Mouse (Mus musculus) forebrain, postnatal 0 days (tissue): ENCODE measurements around the gene Obp2b. TPM values are rescaled to one million over a fixed set of nuclear protein-coding genes. Genes with fewer than 3 reads are reported as not detected.

Experiments
- ATAC-seq: fragments of 200-750 bp; cut with Nextera tagmentation; 2 replicates; pipeline ENCODE4 v1.8.0; 2017; ENCODE audit warnings: mild to moderate bottlenecking, moderate library complexity
- DNase-seq: peaks from one replicate; pipeline ENCODE4 v3.0.0-alpha.2; 2015
- H3K27ac ChIP-seq: fragments of 300-500 bp; sonication (generic); 2 replicates; pipeline ENCODE4 v1.5.1; 2014; ENCODE audit warnings: low read depth, mild to moderate bottlenecking, antibody characterized with exemption, low read length, moderate library complexity, mixed read lengths
- H3K27me3 ChIP-seq: fragments of 300-500 bp; sonication (generic); 2 replicates; pipeline ENCODE4 v1.6.1; 2014; ENCODE audit warnings: mild to moderate bottlenecking, low read length, mixed read lengths; ENCODE audit not compliant: insufficient read depth
- H3K36me3 ChIP-seq: fragments of 300-500 bp; sonication (generic); 2 replicates; pipeline ENCODE4 v1.6.1; 2014; ENCODE audit warnings: mild to moderate bottlenecking, moderate library complexity; ENCODE audit not compliant: insufficient read depth
- H3K4me1 ChIP-seq: fragments of 300-500 bp; sonication (generic); 2 replicates; pipeline ENCODE4 v1.6.1; 2014; ENCODE audit warnings: antibody characterized with exemption; ENCODE audit not compliant: insufficient read depth
- H3K4me2 ChIP-seq: fragments of 300-500 bp; sonication (generic); 2 replicates; pipeline ENCODE4 v1.6.1; 2014; ENCODE audit warnings: low read depth, mild to moderate bottlenecking, moderate library complexity
- H3K4me3 ChIP-seq: fragments of 300-500 bp; sonication (generic); 2 replicates; pipeline ENCODE4 v1.5.1; 2014; ENCODE audit warnings: low read depth, low read length, mixed read lengths
- H3K9ac ChIP-seq: fragments of 300-500 bp; sonication (generic); 2 replicates; pipeline ENCODE4 v1.6.1; 2014; ENCODE audit warnings: mild to moderate bottlenecking
- H3K9me3 ChIP-seq: fragments of 300-500 bp; sonication (generic); 2 replicates; pipeline ENCODE4 v1.6.1; 2016; ENCODE audit warnings: low read length
- CTCF ChIP-seq: sonication (generic); IDR thresholded peaks from 2 replicates; pipeline ENCODE4 v1.5.1; 2016; ENCODE audit warnings: antibody characterized with exemption, control low read depth, low read depth
- WGBS: fragments of 180-500 bp; shearing (Covaris S2); extraction: QIAGEN DNeasy Blood & Tissue Kit; methylation state at CpG from one replicate; pipeline ENCODE4 v1.1.7; 2014; 5-methylcytosine and 5-hydroxymethylcytosine counted together
- polyA plus RNA-seq: library from polyadenylated mRNA; unstranded; fragments of >200 nt; fragmentation: Nextera tagmentation; extraction: Ambion mirVana; gene quantifications from 2 replicates; pipeline ENCODE4 v1.2.1, GENCODE M21; 2015
- total RNA-seq: library from RNA; depleted of rRNA; stranded (reverse); fragments of >200 nt; gene quantifications from 2 replicates; pipeline ENCODE4 v1.2.3, GENCODE M21; 2014

The Obp2b gene
- total and polyA plus RNA-seq, 2 experiments from 2014 or later = not detected

DNA sequence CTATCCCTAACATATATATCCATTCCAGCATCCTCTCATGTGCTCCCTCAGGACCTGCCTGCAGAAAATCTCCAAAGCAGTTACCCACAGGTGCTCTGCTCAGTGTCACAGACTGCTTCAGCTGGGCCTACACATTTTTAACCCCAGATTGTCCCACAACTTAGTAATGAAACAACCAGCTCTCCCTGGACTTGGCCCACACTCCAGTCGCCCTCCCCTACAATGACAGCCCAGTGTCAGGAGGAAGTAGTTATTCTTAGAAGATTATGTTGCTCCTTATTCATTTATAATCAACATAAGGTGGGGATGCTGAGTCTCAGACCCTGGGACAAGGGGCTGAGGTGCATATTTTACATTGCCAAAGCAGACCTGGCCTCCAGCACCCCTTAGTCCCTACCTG, 4.9 kb downstream of the Obp2b start:
- 91% methylated on average over 1 of the region's 1 CpGs for WGBS
- no peaks in the 10 kb centered on the region for H3K36me3 ChIP-seq

DNA sequence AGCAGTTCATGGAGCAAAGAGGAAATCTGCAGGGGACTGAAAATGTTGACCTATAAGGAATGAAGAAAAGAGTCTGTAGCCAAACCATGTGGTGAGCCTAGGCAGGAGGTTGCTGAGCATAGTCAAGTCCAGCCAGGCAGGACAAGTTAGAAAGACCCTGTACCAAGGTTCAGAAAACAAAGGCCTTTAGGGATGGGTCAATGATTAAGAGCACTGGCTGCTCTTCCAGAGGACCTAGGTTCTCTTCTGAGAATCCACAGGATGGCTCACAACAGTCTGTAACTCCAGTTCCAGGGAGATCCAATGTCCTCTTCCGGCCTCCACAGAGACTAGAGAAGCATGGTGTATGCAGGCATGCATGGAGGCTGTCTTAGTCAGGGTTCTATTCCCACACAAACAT, 17.4 kb downstream of the Obp2b start:
- Histone ChIP-seq H3K9me3 (no peaks in the 10 kb centered on the region), H3K4me2 (no peak overlapping the region), H3K9ac (no peak overlapping the region), H3K4me1 (no peaks in the 10 kb centered on the region), H3K27ac (no peak overlapping the region), H3K4me3 (no peak overlapping the region), H3K36me3 (no peaks in the 10 kb centered on the region), H3K27me3 (no peaks in the 10 kb centered on the region)
- ATAC-seq (no peak), DNase-seq (no peak)
- WGBS = 100% methylated on average over 1 of the region's 1 CpGs
- no peak for TF ChIP-seq CTCF

More for the DNA sequence above, 4.9 kb downstream of the Obp2b start:
- ATAC-seq (no peak), DNase-seq (no peak)
- no peak overlapping the region for H3K27ac ChIP-seq
- H3K9me3 ChIP-seq = no peaks in the 10 kb centered on the region
- H3K9ac ChIP-seq = no peak overlapping the region
- H3K27me3 ChIP-seq = no peaks in the 10 kb centered on the region
- H3K4me2 ChIP-seq = no peak overlapping the region
- no peak for TF ChIP-seq CTCF
- H3K4me1 ChIP-seq = no peaks in the 10 kb centered on the region
- H3K4me3 ChIP-seq = no peak overlapping the region

DNA sequence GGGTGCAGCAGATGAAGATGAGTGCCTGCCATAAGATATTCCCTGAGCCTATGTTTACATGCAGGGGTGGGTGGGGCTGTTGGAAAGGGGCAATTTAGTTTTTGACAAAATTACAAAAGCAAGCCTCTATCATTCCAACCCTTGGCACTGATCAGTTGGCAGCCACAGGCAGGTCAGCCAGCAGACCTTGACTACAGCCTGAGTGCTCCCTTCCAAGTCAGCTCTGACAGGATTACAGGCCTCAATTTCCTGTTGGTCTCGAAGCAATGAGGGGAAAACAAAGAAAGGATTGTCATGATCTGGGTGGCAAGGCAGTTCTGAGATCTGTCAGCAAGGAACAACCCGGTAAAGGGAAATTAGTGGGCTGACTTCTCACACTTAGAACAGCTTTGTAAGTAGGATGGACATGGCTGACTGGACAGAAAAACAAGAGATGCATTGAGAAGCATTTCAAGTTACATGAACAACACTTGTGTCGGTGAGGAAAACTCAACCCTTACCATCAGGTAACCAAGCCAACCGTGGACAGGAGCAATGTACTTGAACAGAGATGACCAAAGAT, 21.3 kb downstream of the Obp2b start:
- no peak overlapping the region for H3K4me2 ChIP-seq
- no peaks in the 10 kb centered on the region for H3K4me1 ChIP-seq
- H3K27ac ChIP-seq = no peak overlapping the region
- H3K9me3 ChIP-seq = no peaks in the 10 kb centered on the region
- H3K27me3 ChIP-seq = no peaks in the 10 kb centered on the region
- DNase-seq (no peak), ATAC-seq (no peak)
- 46% methylated on average over 4 of the region's 4 CpGs for WGBS
- H3K36me3 ChIP-seq = no peaks in the 10 kb centered on the region
- no peak for TF ChIP-seq CTCF
- H3K4me3 ChIP-seq = no peak overlapping the region
- H3K9ac ChIP-seq = no peak overlapping the region

DNA sequence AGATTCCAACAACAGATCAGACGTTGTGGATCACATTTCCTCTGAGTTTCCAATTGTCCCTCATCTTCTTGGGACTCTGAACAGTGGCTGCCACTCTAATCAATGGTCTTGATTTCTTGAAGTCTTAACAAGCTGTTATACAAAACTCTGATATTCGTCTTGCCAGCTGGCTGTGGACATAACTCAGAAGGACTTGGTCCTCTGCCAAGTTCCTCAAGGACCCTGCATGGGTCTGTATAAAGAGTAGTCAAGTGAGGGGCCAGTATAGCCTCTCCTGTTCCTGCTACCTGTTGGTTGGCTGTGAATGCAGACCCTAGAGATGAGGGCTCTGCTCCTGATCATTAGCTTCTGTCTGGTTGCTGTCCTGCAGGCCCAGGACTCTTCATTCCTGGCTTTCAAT, 28.5 kb downstream of the Obp2b start, which contains the start of gene Lcn3:
Gene Lcn3, plus strand, starts transcription at position 301 of the 400 bp plus-strand sequence.
- no peaks in the 10 kb centered on the region for H3K36me3 ChIP-seq

DNA sequence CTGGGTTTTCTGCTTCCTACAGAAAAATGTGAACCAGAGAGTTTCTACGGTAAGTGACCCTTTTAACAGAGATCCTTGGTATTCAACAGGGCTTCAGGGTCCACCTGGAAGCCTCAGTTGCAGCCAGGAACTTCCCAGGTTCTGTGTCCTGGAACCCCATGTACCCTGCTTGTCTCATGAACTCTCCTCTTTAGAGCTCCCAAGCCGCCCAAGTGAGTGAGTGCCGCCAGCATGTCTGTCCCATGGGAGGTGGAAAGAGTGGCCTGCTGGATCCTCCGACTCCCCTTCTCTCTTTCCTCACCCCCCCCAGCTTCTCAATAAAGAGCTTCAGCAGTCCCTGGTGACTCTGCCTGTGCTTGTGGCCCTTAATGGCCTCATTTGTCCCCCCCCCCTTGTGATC, 31.0 kb downstream of the Obp2b start:
- ATAC-seq (no peak), DNase-seq (no peak)
- Histone ChIP-seq H3K27me3 (no peaks in the 10 kb centered on the region), H3K9me3 (no peaks in the 10 kb centered on the region), H3K4me3 (no peak overlapping the region), H3K9ac (no peak overlapping the region), H3K4me1 (no peaks in the 10 kb centered on the region), H3K36me3 (no peaks in the 10 kb centered on the region), H3K4me2 (no peak overlapping the region), H3K27ac (no peak overlapping the region)
- WGBS = 89% methylated on average over 4 of the region's 4 CpGs
- TF ChIP-seq CTCF = no peak

More for the DNA sequence above, 28.5 kb downstream of the Obp2b start, which contains the start of gene Lcn3:
- ATAC-seq (no peak), DNase-seq (no peak)
- Histone ChIP-seq H3K4me3 (no peak within 1 kb of the TSS), H3K9ac (no peak within 1 kb of the TSS), H3K27ac (no peak within 1 kb of the TSS), H3K4me1 (no peaks in the 10 kb centered on the region), H3K9me3 (no peaks in the 10 kb centered on the region), H3K4me2 (no peak within 1 kb of the TSS), H3K27me3 (no peaks in the 10 kb centered on the region)
- no peak for TF ChIP-seq CTCF
- WGBS = 32% methylated on average over 2 of the region's 2 CpGs

DNA sequence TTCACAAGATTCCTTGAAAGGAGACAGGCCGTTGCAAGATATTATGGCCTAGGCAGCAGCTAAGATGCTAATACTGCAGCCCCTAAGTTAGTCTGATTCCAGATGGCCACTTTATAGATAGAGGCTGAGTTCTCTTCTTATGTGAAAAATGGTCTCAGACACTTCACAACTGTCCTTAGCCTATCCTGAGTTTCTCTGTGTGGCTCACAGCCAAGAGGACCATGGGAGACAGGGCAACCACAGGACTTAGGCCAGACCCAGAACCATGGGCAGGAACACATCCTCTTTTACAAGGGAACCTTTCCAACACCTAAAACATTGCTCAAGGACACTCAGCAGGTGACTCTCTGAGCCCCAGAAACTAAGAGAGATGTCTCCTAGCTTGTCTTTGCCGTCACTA, 36.7 kb downstream of the Obp2b start:
- no peak for ATAC-seq
- Histone ChIP-seq H3K4me3 (no peak overlapping the region), H3K4me2 (no peak overlapping the region), H3K9ac (no peak overlapping the region), H3K36me3 (no peaks in the 10 kb centered on the region), H3K27me3 (no peaks in the 10 kb centered on the region), H3K9me3 (no peaks in the 10 kb centered on the region), H3K4me1 (no peaks in the 10 kb centered on the region), H3K27ac (no peak overlapping the region)
- no peak for DNase-seq
- WGBS = 90% methylated on average over 2 of the region's 2 CpGs
- TF ChIP-seq CTCF = no peak

DNA sequence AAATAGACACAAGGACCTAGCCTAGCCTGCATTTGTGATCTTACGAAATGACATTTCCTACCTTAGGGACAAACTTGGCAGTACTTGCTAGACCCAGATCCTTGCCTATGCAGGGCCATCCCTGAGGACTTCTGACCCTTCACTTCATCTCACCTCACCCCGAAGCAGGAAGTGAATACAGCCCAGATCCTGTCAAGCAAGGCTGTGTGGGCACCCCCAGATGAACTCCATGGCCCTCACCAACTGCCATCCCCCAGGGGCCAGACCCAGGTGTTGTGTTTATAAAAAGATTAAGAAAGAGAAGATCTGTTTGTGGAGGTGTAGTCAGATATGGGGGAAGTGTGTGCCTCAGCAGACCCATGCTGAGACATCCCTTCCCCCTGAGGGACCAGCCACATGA, 37.8 kb downstream of the Obp2b start:
- Histone ChIP-seq H3K9me3 (no peaks in the 10 kb centered on the region), H3K4me3 (no peak overlapping the region), H3K4me2 (no peak overlapping the region), H3K9ac (no peak overlapping the region), H3K27ac (no peak overlapping the region), H3K4me1 (no peaks in the 10 kb centered on the region), H3K27me3 (no peaks in the 10 kb centered on the region), H3K36me3 (no peaks in the 10 kb centered on the region)
- no peak for DNase-seq
- ATAC-seq = no peak
- 80% methylated on average over 2 of the region's 2 CpGs for WGBS
- TF ChIP-seq CTCF = no peak
